Mouse (Mus musculus) CH12.LX (cell line): ENCODE results near the gene Tll2.

ENCODE experiments used
- CHD1 ChIP-seq: IDR thresholded peaks from 2 replicates; pipeline ENCODE4 v1.6.1; 2012; ENCODE audit warnings: low read depth, low read length, improper control_type of control experiment, inconsistent platforms
- CHD2 ChIP-seq: IDR thresholded peaks from 2 replicates; pipeline ENCODE4 v1.6.1; 2011; ENCODE audit warnings: low read length, improper control_type of control experiment
- CTCF ChIP-seq, 2 experiments: IDR thresholded peaks in 1 of 2; conservative IDR thresholded peaks in 1 of 2; 2 replicates each; pipeline ENCODE4 v1.5.1; 2011 to 2012; ENCODE audit warnings: low read depth in 2 of 2, low read length in 2 of 2, improper control_type of control experiment in 1 of 2, inconsistent platforms in 1 of 2, mild to moderate bottlenecking in 1 of 2, moderate library complexity in 1 of 2
- EP300 ChIP-seq: IDR thresholded peaks from 2 replicates; pipeline ENCODE4 v1.6.1; 2011; ENCODE audit warnings: low read length, improper control_type of control experiment
- GABPA ChIP-seq: IDR thresholded peaks from 2 replicates; pipeline ENCODE4 v1.6.1; 2012; ENCODE audit warnings: low read depth, low read length, improper control_type of control experiment, inconsistent platforms; ENCODE audit not compliant: insufficient replicate concordance
- MAZ ChIP-seq: IDR thresholded peaks from 2 replicates; pipeline ENCODE4 v1.6.1; 2012; ENCODE audit warnings: low read depth, mild to moderate bottlenecking, inconsistent platforms, low read length, improper control_type of control experiment, moderate library complexity
- POLR2A ChIP-seq: IDR thresholded peaks from 2 replicates; pipeline ENCODE4 v1.6.1; 2011; ENCODE audit warnings: low read depth, mild to moderate bottlenecking, improper control_type of control experiment, low read length
- USF2 ChIP-seq: conservative IDR thresholded peaks from 2 replicates; pipeline ENCODE4 v1.6.1; 2011; ENCODE audit warnings: low read depth, low read length, improper control_type of control experiment
- ZKSCAN1 ChIP-seq: IDR thresholded peaks from 2 replicates; pipeline ENCODE4 v1.6.1; 2012; ENCODE audit warnings: low read depth, inconsistent platforms, low read length, improper control_type of control experiment, borderline replicate concordance

GRCm38 (mm10) chr19:41206041-41206810 is 409 bp downstream of the Tll2 start:
- TF ChIP-seq POLR2A = no peak
- no peak for TF ChIP-seq ZKSCAN1
- TF ChIP-seq USF2 = no peak
- TF ChIP-seq GABPA = no peak
- no peak for TF ChIP-seq MAZ
- no peak for TF ChIP-seq CHD1
- TF ChIP-seq CHD2 = no peak
- TF ChIP-seq CTCF (conservative IDR thresholded peaks at IDR 0.05 in 1 of 2, IDR thresholded peaks at IDR 0.05 in 1 of 2; ENCODE audit: low read depth in 2 of 2, low read length in 2 of 2) = no peak
- TF ChIP-seq EP300 = no peak
